Mouse (Mus musculus) hindbrain, embryonic 13.5 days (tissue): ENCODE data around the gene Gcc1. TPM values are rescaled to one million over a fixed set of nuclear protein-coding genes. Genes with fewer than 3 reads are reported as not detected.

Source experiments
- ATAC-seq: fragments of 200-750 bp; cut with Nextera tagmentation; 2 replicates; pipeline ENCODE4 v1.8.0; 2017; ENCODE audit warnings: moderate TSS enrichment; ENCODE audit not compliant: low FRiP score
- H3K27ac ChIP-seq: fragments of 300-500 bp; sonication (generic); 2 replicates; pipeline ENCODE4 v1.5.1; 2015; ENCODE audit warnings: inconsistent platforms, mild to moderate bottlenecking, moderate library complexity
- H3K27me3 ChIP-seq: fragments of 300-500 bp; sonication (generic); 2 replicates; pipeline ENCODE4 v1.6.1; 2015; ENCODE audit warnings: mild to moderate bottlenecking, inconsistent platforms
- H3K36me3 ChIP-seq: fragments of 300-500 bp; sonication (generic); 2 replicates; pipeline ENCODE4 v1.6.1; 2015; ENCODE audit warnings: mild to moderate bottlenecking, inconsistent platforms
- H3K4me1 ChIP-seq: fragments of 300-500 bp; sonication (generic); replicated peaks from 2 replicates; pipeline ENCODE4 v1.6.1; 2015; ENCODE audit warnings: inconsistent platforms
- H3K4me2 ChIP-seq: fragments of 300-500 bp; sonication (generic); 2 replicates; pipeline ENCODE4 v1.6.1; 2015; ENCODE audit warnings: inconsistent platforms, mild to moderate bottlenecking, moderate library complexity
- H3K4me3 ChIP-seq: fragments of 300-500 bp; sonication (generic); 2 replicates; pipeline ENCODE4 v1.5.1; 2015; ENCODE audit warnings: mild to moderate bottlenecking, inconsistent platforms
- H3K9ac ChIP-seq: fragments of 300-500 bp; sonication (generic); 2 replicates; pipeline ENCODE4 v1.6.1; 2015; ENCODE audit warnings: mild to moderate bottlenecking, inconsistent platforms
- H3K9me3 ChIP-seq: fragments of 300-500 bp; sonication (generic); 2 replicates; pipeline ENCODE4 v1.6.1; 2016; ENCODE audit warnings: inconsistent platforms
- WGBS: fragments of 180-500 bp; shearing (Covaris S2); methylation state at CpG from one replicate; pipeline ENCODE4 v1.1.7; 2015; 5-methylcytosine and 5-hydroxymethylcytosine counted together
- polyA plus RNA-seq: library from polyadenylated mRNA; unstranded; fragments of >200 nt; fragmentation: Nextera tagmentation; extraction: Ambion mirVana; gene quantifications from 2 replicates; pipeline ENCODE4 v1.2.1, GENCODE M21; 2015

The Gcc1 gene
- polyA plus RNA-seq, 1 experiment from 2014 or later: 12.0 TPM

DNA sequence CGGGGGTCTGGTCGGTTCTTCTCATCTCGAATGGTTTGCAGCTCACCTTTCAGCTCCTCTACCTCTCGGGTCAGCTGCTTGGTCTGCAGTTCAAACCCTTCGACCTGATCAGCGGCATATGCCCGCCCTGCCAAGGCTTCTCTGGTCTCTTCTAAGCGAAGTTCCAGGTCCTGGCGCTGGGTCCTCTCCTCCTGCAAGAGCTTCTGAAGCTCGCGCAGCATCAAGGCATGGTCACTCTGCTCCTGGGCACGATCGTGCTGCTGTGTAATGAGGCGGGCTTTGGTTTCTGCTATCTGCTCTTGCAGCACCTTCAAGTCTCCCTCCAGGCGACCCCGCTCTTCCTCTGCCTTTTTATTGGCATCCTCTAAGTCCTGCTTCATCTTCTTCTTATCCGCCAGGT, 7.8 kb downstream of the Gcc1 start:
- 82% methylated on average over 17 of the region's 17 CpGs for WGBS
- H3K36me3 ChIP-seq: peaks cover 38% of the 10 kb centered on the region
- H3K4me3 ChIP-seq: peak overlapping the region; percentile 92
- no peaks in the 10 kb centered on the region for H3K27me3 ChIP-seq
- no peak for ATAC-seq
- no peak overlapping the region for H3K27ac ChIP-seq
- H3K9me3 ChIP-seq: no peaks in the 10 kb centered on the region
- H3K4me2 ChIP-seq: peak overlapping the region; percentile 97
- H3K4me1 ChIP-seq: peaks cover 65% of the 10 kb centered on the region
- peak overlapping the region; percentile 89 for H3K9ac ChIP-seq

DNA sequence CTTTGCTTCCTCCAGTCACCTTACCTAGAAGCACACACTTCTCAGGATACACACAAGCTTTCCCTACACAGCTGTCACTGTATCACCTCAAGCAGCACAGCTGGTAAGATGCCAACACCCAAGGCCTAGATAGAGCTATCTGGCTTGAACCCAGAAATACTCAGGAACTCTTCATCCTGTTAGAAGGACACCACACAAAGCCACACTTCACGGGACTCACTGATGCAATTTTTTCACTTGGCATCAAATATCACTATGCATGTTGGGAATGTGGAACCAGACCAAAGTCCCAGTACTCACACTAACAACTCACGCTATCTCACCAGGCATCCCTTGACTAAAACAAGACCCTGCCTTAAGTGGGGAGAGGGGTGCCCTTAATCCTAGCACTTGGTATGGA, 8.5 kb downstream of the Gcc1 start:
- Histone ChIP-seq H3K27ac (no peak overlapping the region), H3K36me3 (peaks cover 45% of the 10 kb centered on the region), H3K9ac (no peak overlapping the region), H3K27me3 (no peaks in the 10 kb centered on the region), H3K9me3 (no peaks in the 10 kb centered on the region), H3K4me1 (peaks cover 58% of the 10 kb centered on the region), H3K4me2 (peak overlapping the region; percentile 97), H3K4me3 (peak overlapping the region; percentile 92; the same call in 1 of the 2 replicates)
- WGBS: 89% methylated on average over 2 of the region's 2 CpGs
- ATAC-seq: no peak

DNA sequence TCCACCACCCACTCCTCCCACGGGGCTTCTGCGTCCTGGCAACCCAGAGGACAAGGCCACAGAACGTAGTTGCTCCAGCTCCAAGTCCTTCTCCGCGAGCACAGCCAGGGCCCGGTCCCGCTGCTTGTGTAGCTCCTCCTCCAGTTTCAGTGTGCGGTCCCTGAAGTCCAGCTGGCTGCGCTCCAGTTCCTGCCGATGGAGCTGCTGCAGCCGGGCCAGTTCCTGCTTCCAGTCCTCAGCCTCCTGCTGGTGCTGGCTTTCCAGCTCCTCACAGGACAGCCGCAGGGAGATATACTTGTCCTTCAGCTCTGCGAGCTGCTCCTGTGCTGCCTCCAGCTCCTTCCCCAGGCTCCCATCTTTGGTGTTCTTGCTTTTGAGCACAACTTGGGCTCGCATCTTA, 9.7 kb downstream of the Gcc1 start:
- Histone ChIP-seq H3K4me1 (peaks cover 51% of the 10 kb centered on the region), H3K27ac (no peak overlapping the region), H3K36me3 (peaks cover 47% of the 10 kb centered on the region), H3K4me3 (no peak overlapping the region), H3K27me3 (no peaks in the 10 kb centered on the region), H3K9me3 (no peaks in the 10 kb centered on the region), H3K9ac (no peak overlapping the region), H3K4me2 (no peak overlapping the region)
- 78% methylated on average over 14 of the region's 14 CpGs for WGBS
- no peak for ATAC-seq

- Histone ChIP-seq H3K36me3 (peaks cover 60% of the 10 kb centered on the region), H3K4me2 (no peak overlapping the region), H3K27me3 (no peaks in the 10 kb centered on the region), H3K4me1 (peaks cover 43% of the 10 kb centered on the region), H3K27ac (no peak overlapping the region), H3K9me3 (no peaks in the 10 kb centered on the region), H3K9ac (no peak overlapping the region), H3K4me3 (no peak overlapping the region)
- ATAC-seq: no peak
- WGBS: 65% methylated on average over 4 of the region's 4 CpGs
These were observed 11.2 kb downstream of the Gcc1 start for GRCm38 (mm10) chr6:28416981-28417380.

DNA sequence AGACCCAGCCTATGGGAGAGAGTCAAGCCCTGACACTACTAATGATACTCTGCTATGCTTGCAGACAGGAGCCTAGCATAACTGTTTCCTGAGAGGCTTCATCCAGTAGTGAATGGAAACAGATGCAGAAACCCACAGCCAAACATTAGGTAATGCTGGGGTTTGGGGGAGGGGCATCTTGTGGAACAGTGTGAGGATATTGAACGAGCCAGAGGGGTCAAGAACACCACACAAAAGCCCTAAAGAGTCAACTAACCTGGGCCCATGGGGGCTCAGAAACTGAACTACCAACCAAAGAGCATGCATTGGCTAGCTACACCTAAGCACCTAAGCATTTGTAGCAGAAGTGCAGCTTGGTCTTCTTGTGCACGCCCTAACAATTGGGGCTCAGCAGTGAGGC, 17.0 kb downstream of the Gcc1 start:
- H3K4me2 ChIP-seq: no peak overlapping the region
- no peak overlapping the region for H3K4me3 ChIP-seq
- no peak overlapping the region for H3K9ac ChIP-seq
- H3K27ac ChIP-seq: no peak overlapping the region
- 83% methylated on average over 2 of the region's 2 CpGs for WGBS
- ATAC-seq: no peak; the same call in 1 of the 2 replicates
- H3K9me3 ChIP-seq: no peaks in the 10 kb centered on the region
- H3K4me1 ChIP-seq: no peaks in the 10 kb centered on the region
- no peaks in the 10 kb centered on the region for H3K27me3 ChIP-seq
- peaks cover 32% of the 10 kb centered on the region for H3K36me3 ChIP-seq

- Histone ChIP-seq H3K9me3 (no peaks in the 10 kb centered on the region), H3K36me3 (peaks cover 20% of the 10 kb centered on the region), H3K4me2 (no peak overlapping the region), H3K27ac (no peak overlapping the region), H3K4me1 (no peaks in the 10 kb centered on the region), H3K27me3 (no peaks in the 10 kb centered on the region), H3K9ac (no peak overlapping the region), H3K4me3 (no peak overlapping the region)
- ATAC-seq: no peak
- 92% methylated on average over 9 of the region's 9 CpGs for WGBS
These were observed 18.1 kb downstream of the Gcc1 start for GRCm38 (mm10) chr6:28410053-28410452.

- no peak for ATAC-seq
- no peaks in the 10 kb centered on the region for H3K9me3 ChIP-seq
- H3K27me3 ChIP-seq: peaks cover 14% of the 10 kb centered on the region
- H3K27ac ChIP-seq: no peak overlapping the region
- no peaks in the 10 kb centered on the region for H3K36me3 ChIP-seq
- H3K4me2 ChIP-seq: no peak overlapping the region
- no peak overlapping the region for H3K4me3 ChIP-seq
- peaks cover 21% of the 10 kb centered on the region for H3K4me1 ChIP-seq
- WGBS: 95% methylated on average over 4 of the region's 4 CpGs
- no peak overlapping the region for H3K9ac ChIP-seq
These were observed 28.4 kb downstream of the Gcc1 start for GRCm38 (mm10) chr6:28399791-28400190.

- no peak overlapping the region for H3K27ac ChIP-seq
- no peak overlapping the region for H3K4me3 ChIP-seq
- no peak overlapping the region for H3K4me2 ChIP-seq
- H3K9ac ChIP-seq: no peak overlapping the region
- no peaks in the 10 kb centered on the region for H3K36me3 ChIP-seq
- 85% methylated on average over 3 of the region's 3 CpGs for WGBS
- peaks cover 21% of the 10 kb centered on the region for H3K4me1 ChIP-seq
- ATAC-seq: no peak
- no peaks in the 10 kb centered on the region for H3K9me3 ChIP-seq
- peaks cover 14% of the 10 kb centered on the region for H3K27me3 ChIP-seq
These were observed 29.5 kb downstream of the Gcc1 start for GRCm38 (mm10) chr6:28398726-28399125.

DNA sequence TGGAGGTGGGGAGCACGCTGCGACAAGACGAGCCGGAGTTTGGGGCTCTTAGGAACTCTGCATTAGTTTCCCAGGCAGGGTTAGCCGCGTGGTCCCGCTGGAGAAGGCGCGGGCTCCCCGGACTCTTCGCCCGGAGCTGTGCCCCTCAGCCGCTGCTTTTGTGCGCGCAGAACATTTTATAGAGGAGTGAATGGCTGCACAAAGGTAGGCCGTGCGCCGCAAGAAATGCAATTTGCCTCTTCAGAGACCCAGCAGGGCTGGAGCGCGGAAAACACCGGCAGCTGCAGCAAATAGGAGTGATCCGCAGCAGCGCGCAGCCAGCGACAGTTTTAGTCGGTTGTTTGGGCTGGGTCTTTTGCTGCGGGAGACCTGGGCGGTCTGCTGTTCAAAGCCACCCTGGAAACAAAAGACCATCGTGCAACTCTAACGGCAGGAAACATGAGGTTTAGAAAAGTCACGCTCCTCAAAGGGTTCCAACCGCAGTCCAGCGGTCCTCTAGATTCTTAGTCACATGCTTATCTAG, 30.4 kb downstream of the Gcc1 start, which contains the start of gene Zfp800:
TSS of gene Zfp800 (minus strand) at position 325 of the 523 bp plus-strand sequence.
- Histone ChIP-seq H3K36me3 (no peaks in the 10 kb centered on the region), H3K4me3 (peak within 1 kb of the TSS; percentile 49), H3K4me1 (peaks cover 21% of the 10 kb centered on the region), H3K27ac (peak within 1 kb of the TSS; percentile 62; the same call in 1 of the 2 replicates), H3K9ac (peak within 1 kb of the TSS; percentile 71), H3K4me2 (peak within 1 kb of the TSS; percentile 80), H3K27me3 (peaks cover 14% of the 10 kb centered on the region), H3K9me3 (no peaks in the 10 kb centered on the region)
- ATAC-seq: peak; percentile 52
- WGBS: under 1% methylated on average over 33 of the region's 33 CpGs

- peak overlapping the region; percentile 49 for H3K4me3 ChIP-seq
- H3K9ac ChIP-seq: peak overlapping the region; percentile 71
- H3K27ac ChIP-seq: no peak overlapping the region
- no peak; the same call in 1 of the 2 replicates for ATAC-seq
- H3K36me3 ChIP-seq: no peaks in the 10 kb centered on the region
- no peaks in the 10 kb centered on the region for H3K9me3 ChIP-seq
- peaks cover 14% of the 10 kb centered on the region for H3K27me3 ChIP-seq
- WGBS: under 1% methylated on average over 19 of the region's 19 CpGs
- H3K4me1 ChIP-seq: peaks cover 21% of the 10 kb centered on the region
- H3K4me2 ChIP-seq: peak overlapping the region; percentile 80
These were observed 31.2 kb downstream of the Gcc1 start for GRCm38 (mm10) chr6:28396853-28397457.

GRCm38 (mm10) chr6:28396051-28396852, 31.9 kb downstream of the Gcc1 start:
- WGBS: 21% methylated on average over 15 of the region's 15 CpGs
- peak overlapping the region; percentile 49 for H3K4me3 ChIP-seq
- H3K27ac ChIP-seq: no peak overlapping the region
- no peak for ATAC-seq
- H3K36me3 ChIP-seq: no peaks in the 10 kb centered on the region
- peak overlapping the region; percentile 71 for H3K9ac ChIP-seq
- H3K4me1 ChIP-seq: peaks cover 21% of the 10 kb centered on the region
- H3K27me3 ChIP-seq: peaks cover 14% of the 10 kb centered on the region
- peak overlapping the region; percentile 80 for H3K4me2 ChIP-seq
- no peaks in the 10 kb centered on the region for H3K9me3 ChIP-seq

DNA sequence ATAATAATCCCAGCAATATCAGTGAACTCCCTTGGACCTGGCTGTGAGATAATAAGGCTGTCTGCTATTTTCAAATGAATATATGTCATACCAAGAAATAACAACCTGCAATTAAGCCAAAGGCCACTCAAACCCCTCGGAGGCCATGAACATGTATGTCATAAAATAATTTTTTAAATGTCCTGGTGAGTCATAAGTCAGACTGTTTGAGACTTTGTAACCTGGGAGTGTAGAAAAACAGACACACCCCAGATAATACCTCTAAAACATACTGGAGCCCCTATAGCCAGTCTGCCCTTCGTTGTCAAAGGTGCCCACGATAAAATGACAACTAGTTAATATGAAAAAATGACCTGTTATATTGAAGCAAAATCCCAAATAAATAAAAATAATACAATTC, 39.2 kb downstream of the Gcc1 start:
- Histone ChIP-seq H3K4me3 (no peak overlapping the region), H3K27ac (no peak overlapping the region), H3K9ac (no peak overlapping the region), H3K4me2 (no peak overlapping the region), H3K4me1 (no peaks in the 10 kb centered on the region), H3K36me3 (no peaks in the 10 kb centered on the region), H3K9me3 (no peaks in the 10 kb centered on the region), H3K27me3 (no peaks in the 10 kb centered on the region)
- WGBS: 89% methylated on average over 3 of the region's 3 CpGs
- no peak for ATAC-seq
